Mouse (Mus musculus): ENCODE results near the gene Dppa4. TPM values are rescaled to one million over a fixed set of nuclear protein-coding genes. Genes with fewer than 3 reads are reported as not detected.

Gene Dppa4
- not detected in 2 replicates for polyA plus RNA-seq (2015; fragmentation: Nextera tagmentation; extraction: Ambion mirVana)

- Histone ChIP-seq H3K9me3 (no peaks in the 10 kb centered on the region), H3K4me3 (no peak within 1 kb of the TSS), H3K4me1 (replicated peaks) (no peaks in the 10 kb centered on the region), H3K36me3 (no peaks in the 10 kb centered on the region), H3K27me3 (no peaks in the 10 kb centered on the region), H3K27ac (no peak within 1 kb of the TSS), H3K9ac (no peak within 1 kb of the TSS), H3K4me2 (no peak within 1 kb of the TSS)
- ATAC-seq (ENCODE audit: low FRiP score): no peak
- WGBS: 85% methylated on average over 4 of the region's 4 CpGs
Measured at GRCm38 (mm10) chr16:48283517-48283916, at the start of gene Dppa4. Gene Dppa4, plus strand, starts transcription at chr16:48283733.

GRCm38 (mm10) chr16:48234999-48235398 is 48.5 kb upstream of the Dppa4 start:
- ATAC-seq (ENCODE audit: low FRiP score): no peak
- Histone ChIP-seq H3K9ac (no peak overlapping the region), H3K27me3 (no peaks in the 10 kb centered on the region), H3K4me2 (no peak overlapping the region), H3K9me3 (no peaks in the 10 kb centered on the region), H3K4me1 (replicated peaks) (no peaks in the 10 kb centered on the region), H3K36me3 (no peaks in the 10 kb centered on the region), H3K4me3 (no peak overlapping the region), H3K27ac (no peak overlapping the region)
- 89% methylated on average over 1 of the region's 1 CpGs for WGBS

DNA sequence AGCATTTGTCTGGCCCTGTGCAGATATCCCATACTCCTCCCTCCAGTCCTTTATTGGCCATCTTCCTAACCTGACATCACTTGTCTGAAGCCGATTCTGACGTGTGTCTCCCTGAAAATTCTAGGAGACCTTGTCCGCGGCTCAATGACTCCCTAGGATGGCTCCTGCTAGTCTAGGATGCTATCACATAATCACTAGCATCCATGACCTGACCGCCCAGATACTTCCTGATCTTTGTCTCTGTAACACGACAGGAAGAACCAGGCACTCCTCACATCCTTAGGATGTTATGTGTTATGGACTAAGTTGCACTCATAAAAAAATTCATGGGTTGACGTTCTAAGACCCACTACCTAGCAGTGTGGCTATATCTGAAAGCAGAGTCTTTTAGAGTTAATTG is 45.9 kb upstream of the Dppa4 start:
- no peak for ATAC-seq (ENCODE audit: low FRiP score)
- no peaks in the 10 kb centered on the region for H3K9me3 ChIP-seq
- no peak overlapping the region for H3K9ac ChIP-seq
- 92% methylated on average over 7 of the region's 7 CpGs for WGBS
- H3K27ac ChIP-seq: no peak overlapping the region
- no peaks in the 10 kb centered on the region for H3K4me1 ChIP-seq (replicated peaks)
- no peak overlapping the region for H3K4me3 ChIP-seq
- no peaks in the 10 kb centered on the region for H3K36me3 ChIP-seq
- H3K27me3 ChIP-seq: no peaks in the 10 kb centered on the region
- H3K4me2 ChIP-seq: no peak overlapping the region

DNA sequence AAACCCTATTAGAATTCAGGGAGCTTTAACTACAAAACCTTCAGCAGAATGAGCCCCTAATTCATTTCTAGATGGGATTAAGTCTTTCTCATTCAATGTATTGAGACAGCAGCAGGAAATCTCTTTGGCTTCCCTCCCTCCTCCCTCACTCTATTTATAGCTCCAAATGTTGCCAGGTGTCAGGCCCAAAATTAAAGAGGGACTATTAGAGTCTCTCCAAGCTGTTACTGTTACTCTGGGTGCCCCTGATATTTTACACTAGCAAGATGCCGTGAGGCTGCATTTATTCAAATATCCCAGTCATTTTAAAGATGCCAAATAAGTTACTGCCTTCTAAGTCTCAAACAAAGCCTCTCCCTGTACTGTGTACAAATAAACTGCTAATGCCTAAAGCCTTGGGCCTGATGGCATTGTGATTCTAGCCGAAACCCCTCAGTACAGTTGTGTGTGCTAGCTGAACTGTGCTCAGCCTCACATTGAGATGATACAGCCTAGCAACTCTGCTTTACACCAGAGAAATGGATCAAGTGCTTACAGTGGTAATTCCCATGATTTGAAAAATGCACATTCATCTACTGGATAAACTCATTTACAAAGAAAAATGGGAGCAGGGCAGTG is 36.4 kb upstream of the Dppa4 start:
- no peaks in the 10 kb centered on the region for H3K4me1 ChIP-seq (replicated peaks)
- no peaks in the 10 kb centered on the region for H3K27me3 ChIP-seq
- H3K9me3 ChIP-seq: no peaks in the 10 kb centered on the region
- ATAC-seq (ENCODE audit: low FRiP score): no peak
- no peaks in the 10 kb centered on the region for H3K36me3 ChIP-seq
- no peak overlapping the region for H3K9ac ChIP-seq
- 82% methylated on average over 2 of the region's 2 CpGs for WGBS
- H3K4me2 ChIP-seq: no peak overlapping the region
- H3K4me3 ChIP-seq: no peak overlapping the region
- H3K27ac ChIP-seq: no peak overlapping the region

DNA sequence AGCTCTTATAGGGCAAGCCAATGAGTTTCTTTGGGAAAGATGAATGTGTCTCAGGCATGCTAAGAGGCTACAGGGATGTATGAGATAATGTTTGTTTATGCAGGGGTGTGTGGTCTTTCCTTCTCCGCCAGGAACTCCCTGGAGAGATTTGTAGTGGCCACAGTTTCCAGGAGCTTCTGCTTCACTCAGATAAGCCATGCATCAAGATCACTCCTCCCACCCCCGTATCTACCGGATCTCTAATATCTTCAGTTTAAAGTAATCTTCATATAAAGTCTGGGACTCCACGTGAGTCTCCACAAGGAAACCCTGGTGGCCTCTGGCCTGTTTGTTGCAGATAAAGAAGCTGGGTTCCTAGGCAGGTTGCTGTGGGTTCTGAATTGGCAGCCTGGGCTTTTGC is 30.7 kb upstream of the Dppa4 start:
- Histone ChIP-seq H3K4me2 (no peak overlapping the region), H3K9ac (no peak overlapping the region), H3K36me3 (no peaks in the 10 kb centered on the region), H3K27ac (no peak overlapping the region), H3K27me3 (no peaks in the 10 kb centered on the region), H3K4me3 (no peak overlapping the region), H3K9me3 (no peaks in the 10 kb centered on the region), H3K4me1 (replicated peaks) (no peaks in the 10 kb centered on the region)
- ATAC-seq (ENCODE audit: low FRiP score): no peak
- WGBS: 77% methylated on average over 4 of the region's 4 CpGs

DNA sequence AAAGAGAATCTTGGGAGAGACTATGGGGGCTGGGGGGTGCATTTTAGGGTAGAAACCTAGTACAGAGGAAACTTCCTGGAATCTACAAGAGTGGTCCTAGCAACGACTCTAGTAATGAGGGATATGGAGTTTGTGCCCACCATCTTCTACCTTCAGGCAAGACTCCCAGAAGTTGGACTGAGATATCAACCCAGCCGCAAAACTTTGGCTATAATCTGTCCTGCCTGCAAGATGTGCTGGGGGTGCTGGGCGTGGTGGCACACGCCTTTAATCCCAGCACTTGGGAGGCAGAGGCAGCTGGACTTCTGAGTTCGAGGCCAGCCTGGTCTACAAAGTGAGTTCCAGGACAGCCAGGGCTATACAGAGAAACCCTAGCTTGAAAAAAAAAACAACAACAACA is 28.9 kb upstream of the Dppa4 start:
- Histone ChIP-seq H3K27me3 (no peaks in the 10 kb centered on the region), H3K36me3 (no peaks in the 10 kb centered on the region), H3K4me2 (no peak overlapping the region), H3K4me1 (replicated peaks) (no peaks in the 10 kb centered on the region), H3K27ac (no peak overlapping the region), H3K4me3 (no peak overlapping the region), H3K9me3 (no peaks in the 10 kb centered on the region), H3K9ac (no peak overlapping the region)
- WGBS: 94% methylated on average over 5 of the region's 5 CpGs
- ATAC-seq (ENCODE audit: low FRiP score): no peak

DNA sequence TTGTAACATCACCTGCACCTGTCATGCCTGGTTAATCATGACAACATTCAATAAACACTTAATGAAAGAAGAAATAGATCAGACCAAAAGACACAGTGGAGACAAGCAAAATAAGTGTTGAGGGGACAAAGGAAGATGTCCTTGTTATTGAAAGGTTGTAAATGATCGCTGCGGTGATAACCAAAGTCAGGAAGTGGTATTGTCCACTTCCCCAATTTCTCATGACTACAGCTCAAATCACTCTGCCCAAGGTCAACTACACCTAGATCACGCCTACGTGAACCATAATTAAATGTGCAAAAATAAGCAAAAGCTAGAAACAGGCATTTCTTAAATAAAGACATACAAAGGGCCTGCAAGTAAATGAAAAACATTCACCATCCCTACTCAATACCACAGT is 24.0 kb upstream of the Dppa4 start:
- Histone ChIP-seq H3K4me1 (replicated peaks) (no peaks in the 10 kb centered on the region), H3K27me3 (no peaks in the 10 kb centered on the region), H3K36me3 (no peaks in the 10 kb centered on the region), H3K4me3 (no peak overlapping the region), H3K9me3 (no peaks in the 10 kb centered on the region), H3K27ac (no peak overlapping the region), H3K9ac (no peak overlapping the region), H3K4me2 (no peak overlapping the region)
- no peak for ATAC-seq (ENCODE audit: low FRiP score)
- 94% methylated on average over 4 of the region's 4 CpGs for WGBS

DNA sequence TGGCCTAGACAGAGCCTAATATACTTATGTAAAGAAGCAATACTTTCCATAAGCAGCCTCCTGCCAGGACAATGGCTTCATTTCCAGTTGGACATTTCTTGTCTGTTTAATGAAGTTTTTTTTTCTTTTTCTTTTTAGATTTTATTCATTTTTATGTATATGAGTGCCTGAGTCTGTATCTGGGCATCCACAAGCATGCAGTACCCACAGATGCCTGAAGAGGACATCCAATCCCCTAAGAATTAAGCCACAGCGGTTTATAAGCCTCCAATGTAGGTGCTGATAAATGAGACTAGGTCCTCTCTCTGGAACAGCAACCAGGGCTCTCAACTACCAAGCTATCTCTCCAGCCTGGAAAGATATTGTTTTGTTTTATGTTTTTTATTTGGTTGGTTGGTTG is 20.6 kb upstream of the Dppa4 start:
- no peaks in the 10 kb centered on the region for H3K36me3 ChIP-seq
- ATAC-seq (ENCODE audit: low FRiP score): no peak
- H3K4me2 ChIP-seq: no peak overlapping the region
- no peak overlapping the region for H3K9ac ChIP-seq
- no peaks in the 10 kb centered on the region for H3K4me1 ChIP-seq (replicated peaks)
- 88% methylated on average over 1 of the region's 1 CpGs for WGBS
- H3K27ac ChIP-seq: no peak overlapping the region
- H3K9me3 ChIP-seq: no peaks in the 10 kb centered on the region
- H3K27me3 ChIP-seq: no peaks in the 10 kb centered on the region
- H3K4me3 ChIP-seq: no peak overlapping the region

- no peak overlapping the region for H3K9ac ChIP-seq
- no peaks in the 10 kb centered on the region for H3K4me1 ChIP-seq (replicated peaks)
- no peaks in the 10 kb centered on the region for H3K36me3 ChIP-seq
- H3K4me2 ChIP-seq: no peak overlapping the region
- no peak overlapping the region for H3K27ac ChIP-seq
- H3K9me3 ChIP-seq: no peaks in the 10 kb centered on the region
- no peak for ATAC-seq (ENCODE audit: low FRiP score)
- no peaks in the 10 kb centered on the region for H3K27me3 ChIP-seq
- WGBS: 87% methylated on average over 4 of the region's 4 CpGs
- H3K4me3 ChIP-seq: no peak overlapping the region
Measured at GRCm38 (mm10) chr16:48265856-48266255, 17.7 kb upstream of the Dppa4 start.

DNA sequence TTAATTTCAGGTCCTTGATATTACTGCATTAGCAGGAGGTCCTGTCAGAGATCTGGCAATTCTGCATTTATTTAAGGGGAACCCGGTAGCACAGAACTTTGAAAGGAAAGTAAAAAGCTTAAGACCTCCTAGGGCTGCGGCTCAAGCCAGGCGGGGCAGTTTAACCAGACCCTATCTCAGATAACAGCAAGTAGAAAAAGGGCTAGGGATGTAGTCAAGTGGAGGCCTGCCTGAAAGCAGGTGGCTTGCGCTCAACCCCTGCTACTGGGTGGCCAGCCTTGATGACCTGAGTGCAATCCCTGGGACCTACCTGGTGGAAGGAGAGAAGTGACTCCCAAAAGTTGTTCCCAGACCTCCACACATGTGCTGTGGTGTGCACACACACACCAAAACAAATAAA is 6.6 kb upstream of the Dppa4 start:
- H3K4me1 ChIP-seq (replicated peaks): no peaks in the 10 kb centered on the region
- H3K27me3 ChIP-seq: no peaks in the 10 kb centered on the region
- no peaks in the 10 kb centered on the region for H3K36me3 ChIP-seq
- no peak for ATAC-seq (ENCODE audit: low FRiP score)
- H3K4me3 ChIP-seq: no peak overlapping the region
- no peaks in the 10 kb centered on the region for H3K9me3 ChIP-seq
- H3K9ac ChIP-seq: no peak overlapping the region
- H3K4me2 ChIP-seq: no peak overlapping the region
- H3K27ac ChIP-seq: no peak overlapping the region
- 74% methylated on average over 4 of the region's 4 CpGs for WGBS

- 97% methylated on average over 4 of the region's 4 CpGs for WGBS
- H3K9me3 ChIP-seq: no peaks in the 10 kb centered on the region
- H3K4me1 ChIP-seq (replicated peaks): no peaks in the 10 kb centered on the region
- ATAC-seq (ENCODE audit: low FRiP score): no peak
- no peaks in the 10 kb centered on the region for H3K27me3 ChIP-seq
- H3K4me3 ChIP-seq: no peak overlapping the region
- H3K4me2 ChIP-seq: no peak overlapping the region
- no peak overlapping the region for H3K27ac ChIP-seq
- H3K9ac ChIP-seq: no peak overlapping the region
- H3K36me3 ChIP-seq: no peaks in the 10 kb centered on the region
Measured at GRCm38 (mm10) chr16:48280883-48281282, 2.6 kb upstream of the Dppa4 start.

DNA sequence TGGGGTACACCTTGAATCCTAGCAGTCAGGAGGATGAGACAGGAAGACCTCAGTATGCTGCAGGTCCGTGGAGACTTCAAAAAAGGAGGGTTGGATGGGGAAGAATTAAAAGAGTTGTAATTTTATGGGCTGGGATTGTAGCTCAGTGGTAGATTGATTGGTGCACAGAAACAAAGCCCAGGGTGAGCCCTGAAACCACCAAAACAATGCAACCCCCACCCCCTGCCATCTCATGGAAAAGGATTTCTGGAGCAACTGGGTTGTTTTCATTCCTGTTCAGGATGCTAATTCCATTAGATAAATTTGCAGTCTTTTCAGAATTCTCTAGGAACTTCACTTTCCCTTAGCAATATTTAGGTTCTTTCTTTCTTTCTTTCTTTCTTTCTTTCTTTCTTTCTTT is 732 bp upstream of the Dppa4 start:
- no peaks in the 10 kb centered on the region for H3K9me3 ChIP-seq
- H3K4me3 ChIP-seq: no peak overlapping the region
- no peaks in the 10 kb centered on the region for H3K4me1 ChIP-seq (replicated peaks)
- no peak overlapping the region for H3K9ac ChIP-seq
- 52% methylated on average over 1 of the region's 1 CpGs for WGBS
- no peak for ATAC-seq (ENCODE audit: low FRiP score)
- H3K4me2 ChIP-seq: no peak overlapping the region
- no peak overlapping the region for H3K27ac ChIP-seq
- H3K27me3 ChIP-seq: no peaks in the 10 kb centered on the region
- H3K36me3 ChIP-seq: no peaks in the 10 kb centered on the region

DNA sequence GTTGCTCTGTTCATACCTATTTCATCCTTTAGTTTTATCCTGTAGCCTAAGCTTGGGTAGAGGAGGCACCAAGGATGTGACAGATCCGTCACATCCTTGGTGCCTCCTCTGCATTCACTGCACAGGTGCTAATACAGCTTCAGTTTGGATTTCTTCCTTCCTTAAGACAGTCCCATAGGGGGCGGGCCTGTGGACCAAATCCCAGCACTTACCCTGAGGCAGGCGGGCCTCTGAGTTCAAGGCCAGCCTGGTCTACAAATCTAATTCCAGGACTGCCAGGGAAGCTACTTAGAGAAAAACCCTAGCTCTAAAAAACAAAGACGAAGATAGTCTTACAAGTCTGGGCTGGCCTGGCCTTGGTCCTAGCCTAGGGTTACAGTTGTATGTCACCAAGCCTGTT is 2.0 kb downstream of the Dppa4 start:
- no peak overlapping the region for H3K4me3 ChIP-seq
- H3K4me2 ChIP-seq: no peak overlapping the region
- no peak overlapping the region for H3K27ac ChIP-seq
- H3K36me3 ChIP-seq: no peaks in the 10 kb centered on the region
- WGBS: 95% methylated on average over 4 of the region's 4 CpGs
- H3K27me3 ChIP-seq: no peaks in the 10 kb centered on the region
- no peaks in the 10 kb centered on the region for H3K9me3 ChIP-seq
- H3K4me1 ChIP-seq (replicated peaks): no peaks in the 10 kb centered on the region
- no peak for ATAC-seq (ENCODE audit: low FRiP score)
- no peak overlapping the region for H3K9ac ChIP-seq

Measured in hindbrain, embryonic 13.5 days (tissue).